In the genomic region with DNA sequence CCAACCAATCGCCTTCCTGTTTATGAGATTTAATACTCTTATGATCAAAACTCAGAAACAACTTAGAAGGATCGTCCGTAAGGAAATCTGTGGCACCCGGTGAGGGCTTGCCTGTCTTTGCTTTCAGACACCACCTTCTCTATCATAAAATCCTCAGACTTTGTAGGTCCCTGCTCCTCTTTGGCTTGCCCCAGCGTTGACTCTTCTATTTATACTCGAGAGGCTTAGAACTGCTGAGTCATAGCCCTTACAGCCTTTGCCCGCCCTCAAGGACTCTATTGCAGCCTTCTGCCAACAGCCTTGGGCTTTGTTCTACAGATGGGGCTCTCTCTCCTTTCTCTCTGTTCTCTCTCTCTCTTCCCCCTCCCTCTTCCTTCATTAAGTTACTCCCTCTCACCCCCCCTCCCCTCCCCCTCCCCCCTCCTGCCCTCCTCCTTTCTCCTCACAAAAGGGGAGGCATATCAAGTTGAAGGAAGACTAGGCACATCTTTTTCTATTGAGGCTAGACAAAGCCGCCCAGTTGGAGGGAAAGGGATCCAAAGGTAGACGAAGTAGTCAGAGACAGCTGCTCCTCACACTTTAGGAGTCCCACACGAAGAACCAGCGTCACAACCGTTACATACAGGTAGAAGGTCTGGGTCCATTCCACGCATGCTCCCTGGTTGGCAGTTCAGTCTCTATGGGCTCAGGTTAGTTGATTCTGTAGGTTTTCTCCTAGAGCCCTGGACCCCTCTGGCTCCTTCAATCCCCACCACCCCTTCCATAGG, we compare ENCODE assay signal across 8 mouse cellular contexts. TPM values are rescaled to one million over a fixed set of nuclear protein-coding genes. Genes with fewer than 3 reads are reported as not detected.
DNase-seq lines count a peak whose midpoint lies in the region; ATAC-seq lines count a peak whose summit lies in the region.

No protein-coding gene starts in this region.

- H3K9ac ChIP-seq in hindbrain, embryonic 12.5 days = no peak overlapping the region

- intact Hi-C loops in left cerebral cortex, postnatal 4 days (cut with DNase I) = no loop called here

- H3K4me1 ChIP-seq in hindbrain, embryonic 12.5 days = 0 out of 2 replicates have a peak, but pooled peaks cover 12% of the 10 kb centered on the region

- H3K4me3 ChIP-seq in hindbrain, embryonic 12.5 days = no peak overlapping the region

- peak; percentile 78 for ATAC-seq in granulocyte monocyte progenitor cell, adult 5-6 weeks (replicated peaks; ENCODE audit: poor library complexity, severe bottlenecking)
- ATAC-seq in hindbrain, embryonic 12.5 days (ENCODE audit: low FRiP score) = no peak

- 43% methylated on average over 13 of the region's 13 CpGs for WGBS in hindbrain, embryonic 12.5 days

- no peaks in the 10 kb centered on the region for H3K9me3 ChIP-seq in hindbrain, embryonic 12.5 days (replicated peaks)

- H3K36me3 ChIP-seq in hindbrain, embryonic 12.5 days = no peaks in the 10 kb centered on the region

- DNase-seq in A20 (ENCODE audit: low read depth, low spot score) (peak; percentile 29), WW6 (ENCODE audit: low read depth, low spot score) (peak; percentile 76)
- peak; percentile 90 for DNase-seq in kidney, adult 9 months
- peak; percentile 43 to 54 for DNase-seq in lung, postnatal 4 days
- DNase-seq in left cerebral cortex, postnatal 4 days = no peak
- no peak for DNase-seq in cerebellum, adult 8-10 months

- H3K27ac ChIP-seq in hindbrain, embryonic 12.5 days = no peak overlapping the region

- H3K27me3 ChIP-seq in hindbrain, embryonic 12.5 days = no peaks in the 10 kb centered on the region

- no peak overlapping the region for H3K4me2 ChIP-seq in hindbrain, embryonic 12.5 days (replicated peaks)

RNA-seq across cellular contexts. Expression of a gene that starts 10.6 kb away (rescaled TPM):
- total RNA-seq in granulocyte monocyte progenitor cell, adult 5-6 weeks (2014; fragmentation: Nextera tagmentation) = 64.4 and 68.5 TPM in 2 replicates
- 59.0 and 67.4 TPM in 2 replicates for total RNA-seq in granulocyte monocyte progenitor cell, adult 5-6 weeks (2017)
- polyA plus RNA-seq in hindbrain, embryonic 12.5 days (2016; fragmentation: Nextera tagmentation; extraction: Ambion mirVana) = 130 and 142 TPM in 2 replicates
- total RNA-seq in left cerebral cortex, postnatal 4 days (2021) = 10 to 100 TPM; 98.3 to 99.8 TPM

RNA-seq across cellular contexts. Expression of a gene that starts 43.5 kb away (rescaled TPM):
- total RNA-seq in granulocyte monocyte progenitor cell, adult 5-6 weeks (2014; fragmentation: Nextera tagmentation) = 39.1 and 46.7 TPM in 2 replicates
- total RNA-seq in granulocyte monocyte progenitor cell, adult 5-6 weeks (2017) = 22.3 and 26.3 TPM in 2 replicates
- 23.2 TPM in 2 replicates for polyA plus RNA-seq in hindbrain, embryonic 12.5 days (2016; fragmentation: Nextera tagmentation; extraction: Ambion mirVana)
- 10 to 100 TPM; 43.9 to 47.2 TPM for total RNA-seq in left cerebral cortex, postnatal 4 days (2021)

Comparison
In these comparisons a context has a peak if more than half of its experiments do, and no peak if none do; other contexts are left out.
1. DNase-seq: peak in A20 (single experiment), WW6 (single experiment), kidney, adult 9 months (single experiment) and lung, postnatal 4 days (2 of 2); none in left cerebral cortex, postnatal 4 days (single experiment) and cerebellum, adult 8-10 months (single experiment).